Mouse (Mus musculus) hindbrain, embryonic 12.5 days (tissue): ENCODE results near the gene Aoc3. TPM values are rescaled to one million over a fixed set of nuclear protein-coding genes. Genes with fewer than 3 reads are reported as not detected.

Experiments used
- ATAC-seq: fragments of 200-750 bp; cut with Nextera tagmentation; 2 replicates; pipeline ENCODE4 v1.8.0; 2017; ENCODE audit warnings: moderate TSS enrichment; ENCODE audit not compliant: low FRiP score
- H3K27ac ChIP-seq: fragments of 300-500 bp; sonication (generic); 2 replicates; pipeline ENCODE4 v1.5.1; 2016; ENCODE audit warnings: mild to moderate bottlenecking
- H3K27me3 ChIP-seq: fragments of 300-500 bp; sonication (generic); 2 replicates; pipeline ENCODE4 v1.6.1; 2016; ENCODE audit warnings: mild to moderate bottlenecking
- H3K36me3 ChIP-seq: fragments of 300-500 bp; sonication (generic); 2 replicates; pipeline ENCODE4 v1.6.1; 2016; ENCODE audit warnings: mild to moderate bottlenecking
- H3K4me1 ChIP-seq: fragments of 300-500 bp; sonication (generic); 2 replicates; pipeline ENCODE4 v1.6.1; 2016
- H3K4me2 ChIP-seq: fragments of 300-500 bp; sonication (generic); replicated peaks from 2 replicates; pipeline ENCODE4 v1.6.1; 2016; ENCODE audit warnings: mild to moderate bottlenecking
- H3K4me3 ChIP-seq: fragments of 300-500 bp; sonication (generic); 2 replicates; pipeline ENCODE4 v1.5.1; 2016; ENCODE audit warnings: mild to moderate bottlenecking
- H3K9ac ChIP-seq: fragments of 300-500 bp; sonication (generic); 2 replicates; pipeline ENCODE4 v1.6.1; 2016; ENCODE audit warnings: mild to moderate bottlenecking, moderate library complexity
- H3K9me3 ChIP-seq: fragments of 300-500 bp; sonication (generic); replicated peaks from 2 replicates; pipeline ENCODE4 v1.6.1; 2016; ENCODE audit warnings: mild to moderate bottlenecking
- WGBS: fragments of 180-500 bp; shearing (Covaris S2); methylation state at CpG from one replicate; pipeline ENCODE4 v1.1.7; 2016; 5-methylcytosine and 5-hydroxymethylcytosine counted together
- polyA plus RNA-seq: library from polyadenylated mRNA; unstranded; fragments of >200 nt; fragmentation: Nextera tagmentation; extraction: Ambion mirVana; gene quantifications from 2 replicates; pipeline ENCODE4 v1.2.1, GENCODE M21; 2016

Aoc3 gene
- polyA plus RNA-seq = 0.07 TPM in 1 of 2 replicates, not detected in the other

GRCm38 (mm10) chr11:101330371-101330924 is at the start of gene Aoc3:
Gene Aoc3, plus strand, starts transcription at chr11:101330605.
- peaks cover 11% of the 10 kb centered on the region for H3K4me1 ChIP-seq
- H3K4me3 ChIP-seq = no peak within 1 kb of the TSS
- no peak within 1 kb of the TSS for H3K27ac ChIP-seq
- H3K4me2 ChIP-seq = no peak within 1 kb of the TSS
- H3K27me3 ChIP-seq = no peaks in the 10 kb centered on the region
- no peak within 1 kb of the TSS for H3K9ac ChIP-seq
- 69% methylated on average over 7 of the region's 7 CpGs for WGBS
- ATAC-seq = no peak
- H3K36me3 ChIP-seq = peaks cover 7% of the 10 kb centered on the region
- no peaks in the 10 kb centered on the region for H3K9me3 ChIP-seq

- no peak overlapping the region for H3K27ac ChIP-seq
- H3K9ac ChIP-seq = no peak overlapping the region
- H3K9me3 ChIP-seq = no peaks in the 10 kb centered on the region
- H3K27me3 ChIP-seq = peaks cover 3% of the 10 kb centered on the region
- peaks cover 28% of the 10 kb centered on the region for H3K4me1 ChIP-seq
- H3K36me3 ChIP-seq = peaks cover 15% of the 10 kb centered on the region; the same call in 1 of the 2 replicates
- no peak overlapping the region for H3K4me3 ChIP-seq
- ATAC-seq = no peak
- WGBS = 50% methylated on average over 7 of the region's 7 CpGs
- no peak overlapping the region for H3K4me2 ChIP-seq
These were observed 49.6 kb upstream of the Aoc3 start for GRCm38 (mm10) chr11:101280837-101281236.

GRCm38 (mm10) chr11:101282896-101283295 is 47.5 kb upstream of the Aoc3 start:
- Histone ChIP-seq H3K9ac (no peak overlapping the region), H3K27ac (no peak overlapping the region), H3K9me3 (no peaks in the 10 kb centered on the region), H3K27me3 (no peaks in the 10 kb centered on the region; the same call in 1 of the 2 replicates), H3K4me1 (peaks cover 9% of the 10 kb centered on the region), H3K4me3 (no peak overlapping the region), H3K36me3 (peaks cover 12% of the 10 kb centered on the region), H3K4me2 (no peak overlapping the region)
- ATAC-seq = no peak
- WGBS = 15% methylated on average over 5 of the region's 5 CpGs

GRCm38 (mm10) chr11:101283805-101284204 is 46.6 kb upstream of the Aoc3 start:
- no peaks in the 10 kb centered on the region; the same call in 1 of the 2 replicates for H3K27me3 ChIP-seq
- H3K9ac ChIP-seq = no peak overlapping the region
- H3K9me3 ChIP-seq = no peaks in the 10 kb centered on the region
- no peak overlapping the region for H3K4me2 ChIP-seq
- peaks cover 19% of the 10 kb centered on the region for H3K36me3 ChIP-seq
- WGBS = 68% methylated on average over 4 of the region's 4 CpGs
- no peak for ATAC-seq
- H3K27ac ChIP-seq = no peak overlapping the region
- H3K4me1 ChIP-seq = peaks cover 5% of the 10 kb centered on the region
- no peak overlapping the region for H3K4me3 ChIP-seq

- no peaks in the 10 kb centered on the region for H3K9me3 ChIP-seq
- no peaks in the 10 kb centered on the region; the same call in 1 of the 2 replicates for H3K27me3 ChIP-seq
- no peak overlapping the region for H3K4me3 ChIP-seq
- ATAC-seq = no peak
- peaks cover 53% of the 10 kb centered on the region for H3K36me3 ChIP-seq
- 87% methylated on average over 9 of the region's 9 CpGs for WGBS
- no peak overlapping the region for H3K4me2 ChIP-seq
- no peaks in the 10 kb centered on the region for H3K4me1 ChIP-seq
- H3K27ac ChIP-seq = no peak overlapping the region
- no peak overlapping the region for H3K9ac ChIP-seq
These were observed 43.1 kb upstream of the Aoc3 start for GRCm38 (mm10) chr11:101287306-101287705.

- no peaks in the 10 kb centered on the region for H3K4me1 ChIP-seq
- 96% methylated on average over 8 of the region's 8 CpGs for WGBS
- no peak overlapping the region for H3K27ac ChIP-seq
- H3K4me2 ChIP-seq = no peak overlapping the region
- H3K4me3 ChIP-seq = no peak overlapping the region
- no peaks in the 10 kb centered on the region for H3K9me3 ChIP-seq
- no peak for ATAC-seq
- H3K9ac ChIP-seq = no peak overlapping the region
- no peaks in the 10 kb centered on the region for H3K27me3 ChIP-seq
- H3K36me3 ChIP-seq = peaks cover 81% of the 10 kb centered on the region
These were observed 39.2 kb upstream of the Aoc3 start for GRCm38 (mm10) chr11:101291231-101291630.

- H3K4me2 ChIP-seq = no peak overlapping the region
- no peak overlapping the region for H3K27ac ChIP-seq
- no peak for ATAC-seq
- 86% methylated on average over 8 of the region's 8 CpGs for WGBS
- peaks cover under 1% of the 10 kb centered on the region; the same call in 1 of the 2 replicates for H3K4me1 ChIP-seq
- H3K9ac ChIP-seq = no peak overlapping the region
- peaks cover 70% of the 10 kb centered on the region for H3K36me3 ChIP-seq
- H3K9me3 ChIP-seq = no peaks in the 10 kb centered on the region
- H3K27me3 ChIP-seq = no peaks in the 10 kb centered on the region
- no peak overlapping the region for H3K4me3 ChIP-seq
These were observed 35.2 kb upstream of the Aoc3 start for GRCm38 (mm10) chr11:101295191-101295590.

GRCm38 (mm10) chr11:101300881-101301280 is 29.5 kb upstream of the Aoc3 start:
- H3K9me3 ChIP-seq = no peaks in the 10 kb centered on the region
- peaks cover 17% of the 10 kb centered on the region for H3K36me3 ChIP-seq
- no peaks in the 10 kb centered on the region for H3K27me3 ChIP-seq
- H3K4me2 ChIP-seq = peak overlapping the region; percentile 84
- WGBS = 68% methylated on average over 7 of the region's 7 CpGs
- H3K4me1 ChIP-seq = peaks cover 14% of the 10 kb centered on the region
- no peak for ATAC-seq
- H3K9ac ChIP-seq = peak overlapping the region; percentile 89
- no peak overlapping the region for H3K27ac ChIP-seq
- H3K4me3 ChIP-seq = peak overlapping the region; percentile 93

- 14% methylated on average over 26 of the region's 26 CpGs for WGBS
- peak overlapping the region; percentile 89 for H3K9ac ChIP-seq
- peak overlapping the region; percentile 84 for H3K4me2 ChIP-seq
- no peaks in the 10 kb centered on the region for H3K9me3 ChIP-seq
- H3K4me3 ChIP-seq = peak overlapping the region; percentile 93
- peak overlapping the region; percentile 35; the same call in 1 of the 2 replicates for H3K27ac ChIP-seq
- peaks cover 14% of the 10 kb centered on the region for H3K4me1 ChIP-seq
- peaks cover 16% of the 10 kb centered on the region for H3K36me3 ChIP-seq
- peak; percentile 38 for ATAC-seq
- no peaks in the 10 kb centered on the region for H3K27me3 ChIP-seq
These were observed 29.0 kb upstream of the Aoc3 start for GRCm38 (mm10) chr11:101301299-101302003.

- H3K4me2 ChIP-seq = peak within 1 kb of the TSS; percentile 84
- H3K4me1 ChIP-seq = peaks cover 14% of the 10 kb centered on the region
- H3K9ac ChIP-seq = peak within 1 kb of the TSS; percentile 89
- peak within 1 kb of the TSS; percentile 93 for H3K4me3 ChIP-seq
- ATAC-seq = peak; percentile 89
- H3K27me3 ChIP-seq = no peaks in the 10 kb centered on the region
- no peaks in the 10 kb centered on the region for H3K9me3 ChIP-seq
- 6% methylated on average over 39 of the region's 39 CpGs for whole genome bisulfite sequencing
- H3K27ac ChIP-seq = peak within 1 kb of the TSS; percentile 35; the same call in 1 of the 2 replicates
- peaks cover 11% of the 10 kb centered on the region for H3K36me3 ChIP-seq
These were observed 28.2 kb upstream of the Aoc3 start, which contains the start of gene Becn1 for GRCm38 (mm10) chr11:101302004-101302798. Gene Becn1, minus strand, starts transcription at chr11:101302286.

GRCm38 (mm10) chr11:101307744-101308143 is 22.7 kb upstream of the Aoc3 start:
- WGBS = 38% methylated on average over 5 of the region's 5 CpGs
- H3K4me2 ChIP-seq = no peak overlapping the region
- H3K4me3 ChIP-seq = no peak overlapping the region
- H3K36me3 ChIP-seq = no peaks in the 10 kb centered on the region
- H3K9me3 ChIP-seq = no peaks in the 10 kb centered on the region
- no peak overlapping the region for H3K27ac ChIP-seq
- ATAC-seq = no peak
- no peaks in the 10 kb centered on the region for H3K4me1 ChIP-seq
- no peak overlapping the region for H3K9ac ChIP-seq
- H3K27me3 ChIP-seq = no peaks in the 10 kb centered on the region

- no peak overlapping the region for H3K9ac ChIP-seq
- ATAC-seq = no peak
- H3K27me3 ChIP-seq = no peaks in the 10 kb centered on the region
- H3K36me3 ChIP-seq = no peaks in the 10 kb centered on the region
- 87% methylated on average over 3 of the region's 3 CpGs for WGBS
- H3K4me3 ChIP-seq = no peak overlapping the region
- no peak overlapping the region for H3K27ac ChIP-seq
- H3K4me1 ChIP-seq = no peaks in the 10 kb centered on the region
- no peaks in the 10 kb centered on the region for H3K9me3 ChIP-seq
- H3K4me2 ChIP-seq = no peak overlapping the region
These were observed 19.3 kb upstream of the Aoc3 start for GRCm38 (mm10) chr11:101311083-101311482.
